8 mouse cellular contexts compared by ENCODE assay signal in genomic region chr17:4994813-4995560, GRCm38 (mm10). TPM values are rescaled to one million over a fixed set of nuclear protein-coding genes. Genes with fewer than 3 reads are reported as not detected.
A peak's percentile ranks its signal among the peaks of the same experiment; 100 is the strongest.
DNase-seq lines count a peak whose midpoint lies in the region; ATAC-seq and TF ChIP-seq lines count a peak whose summit lies in the region.

No protein-coding gene starts in this region.

- in situ Hi-C loops in ES-E14 (cut with MboI; ENCODE audit: low sequenced_read_pairs in 2 of 2, unreplicated experiment in 2 of 2) = no loop called here

- H3K9me3 ChIP-seq in ES-E14 (ENCODE audit: control insufficient read depth, insufficient read depth, low read depth, low read length) = no peaks in the 10 kb centered on the region
- no peaks in the 10 kb centered on the region for H3K9me3 ChIP-seq in forebrain, embryonic 12.5 days
- no peaks in the 10 kb centered on the region for H3K9me3 ChIP-seq in lung, embryonic 16.5 days (ENCODE audit: control insufficient read depth, low read length)

- peak overlapping the region; percentile 85 for H3K27ac ChIP-seq in ES-E14 (ENCODE audit: insufficient read depth, low read depth, low read length, poor library complexity, severe bottlenecking)
- peak overlapping the region; percentile 100 for H3K27ac ChIP-seq in forebrain, embryonic 12.5 days
- peak overlapping the region; percentile 100 for H3K27ac ChIP-seq in lung, embryonic 16.5 days (ENCODE audit: low read length)

- H3K4me3 ChIP-seq in ES-E14 (ENCODE audit: insufficient read depth in 1 of 2, low read depth in 1 of 2, low read length in 2 of 2, poor library complexity in 1 of 2, severe bottlenecking in 1 of 2) = peak overlapping the region; percentile 84 to 86
- peak overlapping the region; percentile 98 for H3K4me3 ChIP-seq in forebrain, embryonic 12.5 days (replicated peaks)
- peak overlapping the region; percentile 90 for H3K4me3 ChIP-seq in lung, embryonic 16.5 days (ENCODE audit: low read length)

- intact Hi-C loops in heart, postnatal 10 days (cut with DNase I) = loop anchor here (1.0 to 5.0 kb wide), 5 partner anchors 87 to 213 kb away; no protein-coding TSS in a partner anchor

- peaks cover 0 to 7% of the 10 kb centered on the region in 2 experiments; a peak in 1 of 4 replicates for H3K4me1 ChIP-seq in ES-E14 (ENCODE audit: control insufficient read depth in 2 of 2, insufficient read depth in 2 of 2, low read length in 2 of 2, poor library complexity in 1 of 2)
- H3K4me1 ChIP-seq in forebrain, embryonic 12.5 days = peaks cover 38% of the 10 kb centered on the region
- peaks cover 6% of the 10 kb centered on the region for H3K4me1 ChIP-seq in lung, embryonic 16.5 days (replicated peaks; ENCODE audit: control insufficient read depth, insufficient read depth, low read length)

- H3K36me3 ChIP-seq in ES-E14 (ENCODE audit: control insufficient read depth, insufficient read depth, low read length, poor library complexity, severe bottlenecking) = no peaks in the 10 kb centered on the region
- no peaks in the 10 kb centered on the region for H3K36me3 ChIP-seq in forebrain, embryonic 12.5 days (replicated peaks)
- no peaks in the 10 kb centered on the region for H3K36me3 ChIP-seq in lung, embryonic 16.5 days (ENCODE audit: control insufficient read depth, insufficient read depth, low read length)

- peak; percentile 27 for ATAC-seq in cerebellum, adult (ENCODE audit: insufficient number of reproducible peaks, low FRiP score, low TSS enrichment)
- peak; percentile 54 for ATAC-seq in forebrain, embryonic 12.5 days (ENCODE audit: low FRiP score)
- peak; percentile 74 for ATAC-seq in lung, embryonic 16.5 days (ENCODE audit: low read depth)

- H3K9ac ChIP-seq in ES-E14 (ENCODE audit: insufficient read depth, low read depth, low read length, poor library complexity, severe bottlenecking) = peak overlapping the region; percentile 90
- H3K9ac ChIP-seq in forebrain, embryonic 12.5 days = peak overlapping the region; percentile 99
- peak overlapping the region; percentile 99 for H3K9ac ChIP-seq in lung, embryonic 16.5 days (ENCODE audit: low read length)

- no peak for DNase-seq in ES-E14 (ENCODE audit: low read depth, low spot score)
- DNase-seq in heart, postnatal 10 days = peak; percentile 80 to 81
- DNase-seq in kidney, postnatal 4 days = peak; percentile 78 to 87
- peak; percentile 45 for DNase-seq in ovary, adult 18-20 months (ENCODE audit: low spot score)
- peak; percentile 77 for DNase-seq in thymus, postnatal 14 days

- H3K4me2 ChIP-seq in forebrain, embryonic 12.5 days = peak overlapping the region; percentile 75
- H3K4me2 ChIP-seq in lung, embryonic 16.5 days (ENCODE audit: low read depth, low read length) = peak overlapping the region; percentile 61

- WGBS in forebrain, embryonic 12.5 days = 0% methylated on average over 55 of the region's 81 CpGs
- WGBS in lung, embryonic 16.5 days = under 1% methylated on average over 59 of the region's 81 CpGs

- H3K27me3 ChIP-seq in forebrain, embryonic 12.5 days = no peaks in the 10 kb centered on the region
- H3K27me3 ChIP-seq in lung, embryonic 16.5 days (ENCODE audit: control insufficient read depth, insufficient read depth, low read depth, low read length) = no peaks in the 10 kb centered on the region

TF ChIP-seq in ES-E14, 5 proteins besides CTCF, POLR2A, EP300 and RAD21:
- TF ChIP-seq ZC3H11A (IDR thresholded peaks at IDR 0.05; ENCODE audit: borderline replicate concordance, low read depth, low read length) (no peak), HCFC1 (IDR thresholded peaks at IDR 0.05; ENCODE audit: borderline replicate concordance, insufficient read depth, low read length) (no peak; the same call in 1 of the 2 replicates), ZNF384 (IDR thresholded peaks at IDR 0.05; ENCODE audit: low read depth, low read length) (no peak)

RNA-seq across cellular contexts. Expression of gene Arid1b, which starts 0.9 kb away (rescaled TPM):
- total RNA-seq in ES-E14 (2012; rRNA removed) = 9.2 and 13.7 TPM in 2 replicates
- 17.4 and 17.7 TPM in 2 replicates for polyA plus RNA-seq in forebrain, embryonic 12.5 days (2016; fragmentation: Nextera tagmentation; extraction: Ambion mirVana)
- 10 to 100 TPM; 38.9 to 41.4 TPM for total RNA-seq in heart, postnatal 10 days (2021)
- 10.2 and 10.6 TPM in 2 replicates for polyA plus RNA-seq in lung, embryonic 16.5 days (2015; fragmentation: Nextera tagmentation; extraction: Ambion mirVana)
